Mouse (Mus musculus): ENCODE data around the gene Spire2.
"Not testable (repeated sequence)": the region's sequence is repeated elsewhere in the genome, so short reads cannot be mapped to it uniquely, and the experiment has no call there.

The Spire2 gene

DNA sequence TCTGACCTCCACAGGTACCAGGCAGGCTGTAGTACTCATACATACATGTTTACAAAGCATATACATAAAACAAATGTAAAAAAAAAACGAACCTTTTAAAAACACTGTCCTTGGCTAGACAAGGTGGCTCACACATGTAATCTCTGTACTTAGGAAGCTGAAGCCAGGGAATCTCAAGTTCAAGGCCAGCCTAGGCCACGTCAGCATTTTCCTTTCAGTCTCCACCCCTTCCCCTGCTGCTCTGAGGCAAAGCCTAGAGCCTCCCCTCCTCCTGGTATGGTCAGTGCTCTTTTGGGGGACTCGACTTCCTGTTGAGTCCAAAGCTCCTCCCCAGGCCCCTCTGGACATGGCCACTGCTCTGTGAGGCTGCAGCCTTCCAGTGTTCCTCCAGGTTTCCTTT is 54.5 kb downstream of the Spire2 start:
- DNase-seq: no peak

GRCm38 (mm10) chr8:123387801-123388200 is 55.3 kb downstream of the Spire2 start:
- no peak for DNase-seq

DNA sequence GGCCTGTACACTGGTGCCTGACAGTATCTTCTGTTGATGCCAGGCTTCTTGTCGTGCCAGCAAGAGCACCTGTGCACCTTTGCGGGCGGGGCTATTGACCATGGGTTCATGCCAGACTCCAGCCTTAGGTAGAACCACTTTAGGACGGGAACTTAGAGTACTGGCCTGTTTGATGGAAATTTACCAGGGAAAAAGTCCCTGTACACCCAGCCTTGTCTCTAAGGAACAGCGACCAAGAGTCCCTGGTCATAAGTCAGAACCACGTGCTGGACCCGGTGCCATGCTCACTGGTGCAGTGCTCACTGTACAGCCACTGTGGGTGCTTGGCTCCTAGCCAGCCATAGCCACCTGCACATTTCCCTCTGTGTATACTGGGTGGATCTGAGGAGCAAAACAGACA is 56.5 kb downstream of the Spire2 start:
- DNase-seq: peak; percentile 61 to 75

DNA sequence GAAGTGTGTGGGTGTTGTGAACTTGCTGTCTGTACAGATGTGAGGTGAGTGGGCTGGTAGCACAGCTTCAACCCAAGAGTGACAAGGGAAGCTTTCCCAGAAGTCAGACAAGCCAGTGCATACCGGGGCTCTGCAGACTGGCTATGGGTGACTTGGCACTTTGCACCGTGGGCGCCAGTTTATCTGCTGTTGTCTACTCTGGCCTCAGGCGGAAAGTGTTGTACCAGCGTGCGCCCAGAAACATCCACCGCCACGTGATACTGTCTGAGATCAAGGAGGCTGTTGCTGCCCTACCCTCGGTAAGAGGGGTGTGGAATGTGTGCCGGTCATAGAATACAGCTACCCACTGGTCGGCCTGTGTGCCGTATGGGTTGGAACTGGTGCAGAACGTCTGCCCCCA is 65.8 kb downstream of the Spire2 start:
- DNase-seq: no peak

DNA sequence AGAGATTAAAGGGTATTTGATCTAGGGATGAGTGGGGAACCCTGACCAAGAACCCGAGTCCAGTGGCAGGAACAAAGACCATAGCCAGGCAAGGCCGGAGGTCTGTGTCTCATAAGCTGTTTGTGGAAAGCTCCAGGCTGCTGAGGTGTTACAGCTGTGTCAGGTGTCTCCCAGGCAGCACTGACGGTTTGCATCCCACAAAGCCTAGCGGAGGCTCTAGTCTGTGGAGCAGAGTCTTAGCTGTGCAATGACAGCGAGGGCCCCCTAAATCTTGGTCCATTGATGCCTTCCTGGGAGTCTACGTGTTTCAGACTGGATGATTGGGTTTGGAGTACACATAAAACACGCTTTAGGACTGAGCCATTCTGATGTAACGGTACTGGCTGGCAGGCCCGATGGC is 69.4 kb downstream of the Spire2 start:
- DNase-seq: no peak

DNA sequence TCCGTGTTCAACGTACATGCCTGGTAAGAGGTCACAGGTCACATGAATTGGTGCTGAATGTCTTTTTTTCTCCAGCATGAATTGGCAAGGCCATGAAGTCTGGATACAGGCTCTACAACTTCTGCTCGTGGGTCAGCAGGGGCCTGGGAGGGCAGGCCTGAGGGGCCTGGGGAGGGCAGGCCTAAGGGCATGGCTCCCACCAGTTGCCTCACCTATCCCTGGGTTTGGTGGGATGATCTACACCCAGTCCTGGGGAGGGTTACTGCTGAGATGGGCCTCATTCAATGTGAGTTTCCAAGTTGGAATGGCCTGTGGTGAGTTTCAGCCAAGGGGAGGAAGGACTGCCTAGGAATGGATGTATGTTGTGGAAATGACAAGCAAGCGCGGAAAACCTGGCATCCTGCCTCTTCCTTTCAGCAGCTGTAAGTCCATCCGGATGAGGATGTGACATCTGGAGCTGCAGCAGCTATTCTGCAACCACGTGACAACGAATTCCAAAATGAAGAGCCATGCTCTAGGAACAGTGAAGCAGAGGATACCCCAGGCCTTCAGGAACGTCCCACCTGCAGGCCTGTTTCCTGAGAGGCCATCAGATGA is 70.3 kb downstream of the Spire2 start:
- DNase-seq: no peak

DNA sequence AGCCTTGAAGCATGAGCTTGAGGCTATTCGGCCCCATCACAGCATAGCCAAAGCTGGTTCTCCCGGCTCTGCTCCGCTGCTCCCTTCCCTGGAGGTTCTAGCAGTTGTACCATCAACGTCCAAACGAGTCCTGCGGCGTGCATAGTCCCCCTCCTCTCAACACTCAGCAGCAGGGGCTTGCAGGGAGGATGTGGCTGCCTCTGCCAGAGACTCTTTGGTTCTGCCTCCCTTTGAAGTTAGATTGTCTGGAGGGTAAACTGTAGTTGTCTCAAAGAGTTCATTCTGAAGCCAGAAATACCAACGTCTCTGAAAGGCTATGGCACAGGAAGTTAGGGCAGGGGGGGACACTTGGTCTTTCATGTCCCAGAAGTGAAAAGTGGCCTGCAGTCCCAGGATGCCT is 72.0 kb downstream of the Spire2 start:
- DNase-seq: no peak

DNA sequence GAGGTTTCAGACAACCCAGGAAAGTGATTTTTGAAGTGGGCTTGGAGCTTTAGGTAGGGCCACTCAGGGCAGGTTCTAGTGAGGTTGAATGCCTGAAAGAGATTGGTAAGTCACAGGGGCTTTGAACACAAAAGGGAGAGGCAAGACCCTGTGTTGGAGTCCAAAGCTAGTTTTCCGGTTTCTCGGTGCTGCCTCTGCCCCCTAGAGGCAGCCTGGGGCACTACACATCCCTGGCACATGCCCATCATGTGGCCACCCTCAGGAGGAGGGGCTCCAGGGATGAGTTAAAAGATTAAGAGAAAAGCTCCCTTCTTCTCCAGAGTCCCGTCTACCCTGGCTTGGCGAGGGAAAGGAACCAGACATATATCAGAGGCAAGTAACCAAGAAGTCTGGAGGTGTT is 74.3 kb downstream of the Spire2 start, which contains the start of gene Mc1r:
Mc1r (plus strand) TSS at position 322 of the 400 bp plus-strand sequence.
- peak; percentile 35 to 58 for DNase-seq

GRCm38 (mm10) chr8:123407612-123408011 is 75.1 kb downstream of the Spire2 start:
- DNase-seq: no peak

DNA sequence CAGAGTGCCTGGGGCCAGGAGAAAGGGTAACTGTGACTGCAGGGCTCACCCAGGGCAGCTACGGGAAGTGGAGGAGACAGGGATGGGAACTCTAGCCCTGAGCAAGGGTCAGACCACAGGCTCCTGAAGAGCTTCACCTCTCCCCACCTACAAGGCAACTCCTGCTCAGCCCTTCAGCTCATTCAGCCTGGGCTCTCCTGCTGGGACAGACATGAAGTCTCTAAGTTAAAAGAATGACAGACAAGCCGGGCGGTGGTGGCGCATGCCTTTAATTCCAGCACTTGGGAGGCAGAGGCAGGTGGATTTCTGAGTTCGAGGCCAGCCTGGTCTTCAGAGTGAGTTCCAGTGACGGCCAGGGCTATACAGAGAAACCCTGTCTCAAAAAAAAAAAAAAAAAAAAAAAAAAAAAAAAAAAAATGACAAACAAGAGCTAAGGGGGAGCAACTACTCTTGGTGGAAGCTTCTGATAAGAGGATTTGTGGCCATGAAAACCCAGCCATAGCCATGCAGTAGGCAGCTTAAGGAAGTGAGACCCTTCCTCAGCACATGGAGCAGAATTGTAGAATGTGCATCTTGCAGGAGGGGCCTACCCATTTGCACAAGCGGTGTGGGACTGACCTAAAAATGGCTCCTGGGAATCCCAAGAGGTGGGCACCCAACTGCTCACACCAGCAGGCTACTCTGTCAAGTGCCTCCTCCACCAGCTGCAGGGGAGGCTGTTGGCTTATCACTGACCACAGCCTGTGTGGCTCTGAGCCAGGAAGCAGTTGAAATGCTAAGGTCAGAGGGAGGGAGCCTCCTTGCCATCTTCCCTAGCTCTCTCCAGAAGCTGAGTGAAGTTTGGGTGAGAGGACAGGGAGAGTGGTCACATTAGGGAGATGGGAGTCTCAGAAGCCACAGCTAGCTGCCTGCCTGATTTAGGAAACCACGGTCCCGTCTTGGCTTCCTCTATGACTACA is 76.4 kb downstream of the Spire2 start:
- no peak for DNase-seq

- no peak for DNase-seq
These were observed 77.6 kb downstream of the Spire2 start for GRCm38 (mm10) chr8:123410049-123410587.

- DNase-seq: no peak
These were observed 78.3 kb downstream of the Spire2 start for GRCm38 (mm10) chr8:123410788-123411187.

GRCm38 (mm10) chr8:123411246-123411645 is 78.7 kb downstream of the Spire2 start, which contains the start of gene Tubb3:
Gene Tubb3 (plus strand): TSS chr8:123411424.
- peak; percentile 21 to 30 for DNase-seq

DNA sequence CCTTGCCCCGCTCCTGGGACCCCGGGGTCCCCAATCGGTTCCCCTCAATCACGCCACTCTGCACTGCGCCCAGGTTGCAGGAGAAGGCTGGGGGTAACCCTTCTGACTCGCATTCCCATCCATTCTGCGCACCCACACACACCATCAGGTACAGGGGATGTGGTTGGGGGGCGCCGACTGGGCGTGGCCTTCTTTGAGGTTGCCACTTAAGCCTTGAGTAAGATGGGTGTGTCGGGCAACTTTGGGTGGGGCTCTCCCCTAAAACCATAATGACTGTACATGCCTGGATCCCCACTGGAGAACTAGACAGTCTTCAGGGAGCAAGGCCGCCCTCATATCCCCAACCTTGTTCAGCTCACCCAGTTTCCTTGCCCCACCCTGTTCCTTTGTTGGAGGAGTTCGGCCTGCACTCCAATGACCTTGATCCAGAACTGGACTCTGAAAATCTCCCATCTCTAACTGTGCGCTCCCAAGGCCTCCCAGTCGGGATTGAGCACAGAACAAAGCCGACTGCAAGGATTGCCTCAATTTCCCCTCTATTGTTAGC is 79.3 kb downstream of the Spire2 start:
- no peak for DNase-seq

GRCm38 (mm10) chr8:123412560-123413170 is 80.2 kb downstream of the Spire2 start:
- DNase-seq: no peak

- no peak for DNase-seq
These were observed 81.7 kb downstream of the Spire2 start for GRCm38 (mm10) chr8:123414255-123414654.

DNA sequence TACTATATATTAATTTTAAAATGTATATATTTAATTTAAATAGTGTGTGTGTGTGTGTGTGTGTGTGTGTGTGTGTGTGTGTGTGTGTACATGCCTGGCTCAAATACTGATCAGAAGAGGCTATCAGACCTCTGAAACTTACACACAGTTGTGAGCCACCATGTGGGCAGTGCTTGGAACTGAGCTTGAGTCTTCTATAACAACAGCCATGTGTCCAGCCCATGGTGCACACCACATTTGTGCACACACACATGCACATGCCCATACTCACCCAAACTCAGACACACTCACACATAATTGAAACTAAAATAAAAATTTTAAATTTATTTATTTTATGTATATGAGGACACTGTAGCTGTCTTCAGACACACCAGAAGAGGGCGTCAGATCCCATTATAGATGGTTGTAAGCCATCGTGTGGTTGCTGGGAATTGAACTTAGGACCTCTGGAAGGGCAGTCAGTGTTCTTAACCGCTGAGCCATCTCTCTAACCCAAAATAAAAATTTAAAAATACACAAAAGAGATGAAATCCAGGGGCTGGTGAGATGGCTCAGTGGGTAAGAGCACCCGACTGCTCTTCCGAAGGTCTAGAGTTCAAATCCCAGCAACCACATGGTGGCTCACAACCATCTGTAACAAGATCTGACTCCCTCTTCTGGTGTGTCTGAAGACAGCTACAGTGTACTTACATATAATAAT is 82.6 kb downstream of the Spire2 start:
- not testable (repeated sequence) for DNase-seq

DNA sequence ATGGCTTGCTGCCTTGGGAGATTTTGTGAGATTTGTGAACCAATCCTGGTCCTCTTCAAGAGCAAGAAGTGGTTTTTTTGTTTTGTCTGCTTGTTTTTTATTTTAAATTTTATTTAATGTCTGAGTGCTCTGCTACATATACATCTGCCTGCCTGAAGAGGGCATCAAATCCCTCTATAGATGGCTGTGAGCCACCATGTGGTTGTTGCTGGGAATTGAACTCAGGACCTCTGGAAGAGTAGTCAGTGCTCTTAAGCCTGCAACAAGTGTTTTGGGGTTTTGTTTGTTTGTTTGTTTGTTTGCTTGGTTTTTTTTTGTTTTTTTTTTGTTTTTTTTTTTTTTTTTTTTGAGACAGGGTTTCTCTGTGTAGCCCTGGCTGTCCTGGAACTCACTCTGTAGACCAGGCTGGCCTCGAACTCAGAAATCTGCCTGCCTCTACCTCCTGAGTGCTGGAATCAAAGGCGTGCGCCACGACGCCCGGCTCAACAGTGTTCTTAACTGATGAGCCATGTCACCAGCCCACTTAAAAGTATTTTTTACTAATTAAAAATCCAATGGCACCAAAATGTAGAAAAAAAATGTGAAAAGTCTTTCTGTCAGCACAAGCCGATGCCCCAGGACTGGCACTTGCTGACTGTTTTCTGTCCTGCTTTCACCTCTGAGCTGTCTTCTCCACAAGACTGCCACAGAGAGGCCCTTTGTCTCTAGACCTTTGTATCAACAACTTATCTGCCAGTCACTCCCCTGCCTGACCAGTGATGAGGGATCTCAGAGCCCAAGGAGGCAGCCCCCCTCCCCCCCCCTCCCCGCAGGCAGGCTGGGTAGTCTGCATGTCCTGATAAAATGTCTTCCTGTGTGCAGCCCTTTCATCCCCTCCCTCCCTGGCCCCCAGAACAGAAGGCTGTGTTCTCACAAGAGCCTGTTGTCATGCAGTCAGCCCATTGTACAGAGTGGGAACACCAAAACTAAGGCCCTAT is 83.7 kb downstream of the Spire2 start:
- DNase-seq: no peak

- no peak for DNase-seq
These were observed 84.5 kb downstream of the Spire2 start for GRCm38 (mm10) chr8:123416944-123417555.
